Mouse (Mus musculus): Measurements from ENCODE around the gene Rln1. TPM values are rescaled to one million over a fixed set of nuclear protein-coding genes. Genes with fewer than 3 reads are reported as not detected.

The Rln1 gene
- polyA plus RNA-seq, 1 experiment from 2014 or later, result 3.7 TPM

DNA sequence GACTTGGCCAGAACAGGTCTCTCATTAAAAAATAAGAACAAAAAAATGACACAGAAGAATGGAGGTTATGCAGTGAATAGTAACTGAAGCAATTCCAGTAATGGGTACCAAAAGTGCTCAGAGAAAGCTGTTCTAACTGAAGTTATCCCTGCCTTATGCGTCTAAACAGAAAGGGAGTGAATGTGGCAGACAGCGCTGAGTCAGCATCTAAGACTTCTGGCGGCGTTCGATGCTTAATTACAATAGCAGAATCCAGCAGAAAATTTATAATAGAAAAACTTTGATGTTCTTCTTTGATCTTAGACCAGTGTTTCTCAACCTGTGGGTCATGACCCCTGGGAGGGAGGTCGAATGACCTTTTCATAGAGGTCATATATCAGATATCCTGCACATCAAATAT lies 11.2 kb upstream of the Rln1 start:
- WGBS, result 79% methylated on average over 6 of the region's 6 CpGs
- ATAC-seq, result no peak

DNA sequence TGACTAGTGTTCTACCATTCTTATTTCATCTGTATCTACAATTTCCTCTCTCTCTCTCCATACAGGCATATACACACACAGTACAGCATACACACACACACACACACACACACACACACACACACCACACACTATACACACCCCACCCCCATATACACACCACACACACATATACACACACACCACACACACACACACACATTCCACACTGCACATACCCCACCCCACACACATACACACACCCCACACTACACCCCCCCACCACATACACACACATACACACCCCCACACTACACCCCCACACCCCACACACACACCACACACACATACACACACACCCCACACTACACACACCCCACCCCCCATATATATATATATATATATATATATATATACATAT lies 10.4 kb upstream of the Rln1 start:
- H3K27me3 ChIP-seq (ENCODE audit: control insufficient read depth, insufficient read depth, low read depth, low read length), result no peaks in the 10 kb centered on the region
- peaks cover 2% of the 10 kb centered on the region; the same call in 1 of the 2 replicates for H3K36me3 ChIP-seq (ENCODE audit: control insufficient read depth, insufficient read depth, low read length)
- no peak overlapping the region for H3K27ac ChIP-seq (ENCODE audit: low read length)
- no peaks in the 10 kb centered on the region for H3K9me3 ChIP-seq (replicated peaks; ENCODE audit: control insufficient read depth, low read length, poor library complexity, severe bottlenecking)
- H3K4me1 ChIP-seq (ENCODE audit: control insufficient read depth, insufficient read depth, low read length), result no peaks in the 10 kb centered on the region
- ATAC-seq, result no peak
- no peak overlapping the region for H3K4me2 ChIP-seq (ENCODE audit: low read length)
- H3K4me3 ChIP-seq (ENCODE audit: low read depth, low read length), result no peak overlapping the region
- H3K9ac ChIP-seq (ENCODE audit: low read depth, low read length), result no peak overlapping the region

More for the DNA sequence above, 11.2 kb upstream of the Rln1 start:
- Histone ChIP-seq H3K4me1 (ENCODE audit: control insufficient read depth, insufficient read depth, low read length) (no peaks in the 10 kb centered on the region), H3K27me3 (ENCODE audit: control insufficient read depth, insufficient read depth, low read depth, low read length) (no peaks in the 10 kb centered on the region), H3K36me3 (ENCODE audit: control insufficient read depth, insufficient read depth, low read length) (peaks cover 8% of the 10 kb centered on the region; the same call in 1 of the 2 replicates), H3K9me3 (replicated peaks; ENCODE audit: control insufficient read depth, low read length, poor library complexity, severe bottlenecking) (no peaks in the 10 kb centered on the region), H3K9ac (ENCODE audit: low read depth, low read length) (no peak overlapping the region), H3K4me2 (ENCODE audit: low read length) (no peak overlapping the region), H3K4me3 (ENCODE audit: low read depth, low read length) (no peak overlapping the region), H3K27ac (ENCODE audit: low read length) (no peak overlapping the region)

DNA sequence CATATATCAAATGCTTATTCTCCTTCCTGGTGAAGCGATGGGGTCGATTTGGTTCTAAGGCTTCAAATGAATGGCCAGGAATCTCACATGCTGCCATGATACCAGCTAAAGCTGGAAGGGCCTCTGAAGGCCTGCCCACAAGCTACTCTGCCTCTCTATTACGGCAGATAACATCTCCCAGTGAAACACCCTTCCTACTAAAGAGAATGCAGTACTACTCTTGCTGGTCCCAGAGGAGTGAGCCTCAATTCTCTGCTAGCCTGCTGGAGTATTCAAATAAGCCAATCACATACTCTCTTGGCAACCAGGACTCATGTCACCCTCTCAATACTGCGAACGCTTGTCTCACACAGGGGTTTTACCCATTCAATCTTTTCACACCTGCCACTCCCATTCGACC lies 7.8 kb upstream of the Rln1 start:
- H3K9ac ChIP-seq (ENCODE audit: low read depth, low read length), result no peak overlapping the region
- H3K4me3 ChIP-seq (ENCODE audit: low read depth, low read length), result no peak overlapping the region
- no peak overlapping the region for H3K4me2 ChIP-seq (ENCODE audit: low read length)
- no peaks in the 10 kb centered on the region for H3K4me1 ChIP-seq (ENCODE audit: control insufficient read depth, insufficient read depth, low read length)
- WGBS, result 90% methylated on average over 6 of the region's 6 CpGs
- H3K27me3 ChIP-seq (ENCODE audit: control insufficient read depth, insufficient read depth, low read depth, low read length), result no peaks in the 10 kb centered on the region
- no peaks in the 10 kb centered on the region for H3K36me3 ChIP-seq (ENCODE audit: control insufficient read depth, insufficient read depth, low read length)
- H3K9me3 ChIP-seq (replicated peaks; ENCODE audit: control insufficient read depth, low read length, poor library complexity, severe bottlenecking), result no peaks in the 10 kb centered on the region
- no peak for ATAC-seq
- no peak overlapping the region for H3K27ac ChIP-seq (ENCODE audit: low read length)

DNA sequence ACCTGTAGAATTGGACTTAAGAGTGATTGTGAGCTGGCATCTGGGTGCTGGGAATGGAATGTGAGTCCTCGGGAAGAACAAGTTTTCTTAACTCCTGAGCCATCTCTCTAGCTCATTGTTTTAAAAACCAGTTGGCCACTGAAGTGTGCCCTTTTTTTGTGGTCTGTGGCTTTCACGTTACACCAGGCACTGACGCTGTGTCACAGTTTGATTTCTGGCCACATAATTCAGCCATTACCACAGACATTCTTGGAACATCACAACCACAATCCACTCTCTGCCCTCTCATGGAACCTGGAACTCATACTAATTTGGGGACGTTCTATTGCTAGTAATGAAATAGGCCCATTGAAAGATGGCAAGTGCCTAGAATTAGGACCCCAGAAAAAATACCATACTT lies 6.6 kb upstream of the Rln1 start:
- ATAC-seq, result no peak
- WGBS, result 82% methylated on average over 4 of the region's 4 CpGs
- H3K27me3 ChIP-seq (ENCODE audit: control insufficient read depth, insufficient read depth, low read depth, low read length), result no peaks in the 10 kb centered on the region
- no peak overlapping the region for H3K27ac ChIP-seq (ENCODE audit: low read length)
- no peaks in the 10 kb centered on the region for H3K36me3 ChIP-seq (ENCODE audit: control insufficient read depth, insufficient read depth, low read length)
- no peak overlapping the region for H3K4me2 ChIP-seq (ENCODE audit: low read length)
- H3K4me3 ChIP-seq (ENCODE audit: low read depth, low read length), result no peak overlapping the region
- no peaks in the 10 kb centered on the region for H3K9me3 ChIP-seq (replicated peaks; ENCODE audit: control insufficient read depth, low read length, poor library complexity, severe bottlenecking)
- H3K4me1 ChIP-seq (ENCODE audit: control insufficient read depth, insufficient read depth, low read length), result no peaks in the 10 kb centered on the region
- H3K9ac ChIP-seq (ENCODE audit: low read depth, low read length), result no peak overlapping the region

DNA sequence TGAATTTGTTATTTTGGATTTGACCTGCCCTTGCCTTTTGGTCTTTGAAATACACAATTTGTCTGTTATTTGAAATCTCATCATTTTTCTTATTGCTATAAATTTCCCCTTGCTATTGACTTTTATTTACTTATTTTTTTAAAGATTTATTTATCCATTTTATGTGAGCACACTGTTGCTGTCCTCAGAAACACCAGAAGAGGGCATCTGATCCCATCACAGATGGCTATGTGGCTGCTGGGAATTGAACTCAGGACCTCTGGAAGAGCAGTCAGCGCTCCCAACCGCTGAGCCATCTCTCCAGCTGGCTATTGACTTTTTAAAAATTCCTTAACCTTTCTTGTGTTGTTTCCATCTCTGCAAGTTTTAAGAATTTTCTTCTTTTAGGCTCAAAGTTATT lies 2.2 kb upstream of the Rln1 start:
- H3K27me3 ChIP-seq (ENCODE audit: control insufficient read depth, insufficient read depth, low read depth, low read length), result no peaks in the 10 kb centered on the region
- peaks cover 11% of the 10 kb centered on the region; the same call in 1 of the 2 replicates for H3K4me1 ChIP-seq (ENCODE audit: control insufficient read depth, insufficient read depth, low read length)
- no peak overlapping the region for H3K4me2 ChIP-seq (ENCODE audit: low read length)
- H3K9me3 ChIP-seq (replicated peaks; ENCODE audit: control insufficient read depth, low read length, poor library complexity, severe bottlenecking), result no peaks in the 10 kb centered on the region
- WGBS, result 93% methylated on average over 2 of the region's 2 CpGs
- no peak overlapping the region for H3K9ac ChIP-seq (ENCODE audit: low read depth, low read length)
- H3K27ac ChIP-seq (ENCODE audit: low read length), result no peak overlapping the region
- no peak overlapping the region for H3K4me3 ChIP-seq (ENCODE audit: low read depth, low read length)
- no peak for ATAC-seq
- no peaks in the 10 kb centered on the region for H3K36me3 ChIP-seq (ENCODE audit: control insufficient read depth, insufficient read depth, low read length)

DNA sequence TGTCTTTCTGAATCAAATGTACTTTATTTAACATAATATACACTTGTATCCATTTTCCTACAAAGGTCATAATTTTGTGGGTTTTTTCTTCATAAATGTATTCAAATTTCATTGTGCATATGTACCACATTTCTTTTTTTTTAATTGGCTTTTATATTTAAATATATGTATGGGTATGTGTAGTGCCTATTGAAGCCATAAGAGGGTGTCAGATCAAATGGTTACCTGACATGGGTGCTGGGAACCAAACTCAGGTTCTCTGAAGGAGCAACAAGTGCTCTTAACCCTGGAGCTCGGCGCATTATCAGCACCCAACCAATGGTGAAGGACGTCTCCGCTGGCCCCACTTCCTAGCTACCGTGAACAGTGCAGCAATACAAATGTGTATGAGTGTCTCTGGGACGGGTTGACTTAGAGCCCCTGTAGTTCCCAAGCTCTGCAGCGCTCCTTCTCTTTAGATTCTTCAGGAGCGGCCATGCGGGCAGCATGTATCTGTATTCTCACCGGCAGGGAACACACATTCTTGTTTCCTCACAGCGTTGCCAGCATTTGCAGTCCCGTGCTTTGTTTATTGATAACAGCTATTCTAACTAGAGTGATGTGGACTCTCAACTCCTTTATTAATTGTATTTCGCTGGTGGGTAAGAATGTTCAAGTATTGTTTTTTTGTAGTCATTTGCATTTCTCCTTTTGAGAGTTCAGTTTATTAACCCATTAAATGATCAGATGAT lies 7.5 kb downstream of the Rln1 start:
- H3K4me3 ChIP-seq (ENCODE audit: low read depth, low read length), result no peak overlapping the region
- H3K27ac ChIP-seq (ENCODE audit: low read length), result no peak overlapping the region
- H3K4me1 ChIP-seq (ENCODE audit: control insufficient read depth, insufficient read depth, low read length), result peaks cover 6% of the 10 kb centered on the region; the same call in 1 of the 2 replicates
- 77% methylated on average over 13 of the region's 13 CpGs for WGBS
- no peak overlapping the region for H3K9ac ChIP-seq (ENCODE audit: low read depth, low read length)
- ATAC-seq, result no peak
- H3K4me2 ChIP-seq (ENCODE audit: low read length), result no peak overlapping the region
- H3K27me3 ChIP-seq (ENCODE audit: control insufficient read depth, insufficient read depth, low read depth, low read length), result peaks cover 3% of the 10 kb centered on the region; the same call in 1 of the 2 replicates
- no peaks in the 10 kb centered on the region for H3K36me3 ChIP-seq (ENCODE audit: control insufficient read depth, insufficient read depth, low read length)
- H3K9me3 ChIP-seq (replicated peaks; ENCODE audit: control insufficient read depth, low read length, poor library complexity, severe bottlenecking), result no peaks in the 10 kb centered on the region

DNA sequence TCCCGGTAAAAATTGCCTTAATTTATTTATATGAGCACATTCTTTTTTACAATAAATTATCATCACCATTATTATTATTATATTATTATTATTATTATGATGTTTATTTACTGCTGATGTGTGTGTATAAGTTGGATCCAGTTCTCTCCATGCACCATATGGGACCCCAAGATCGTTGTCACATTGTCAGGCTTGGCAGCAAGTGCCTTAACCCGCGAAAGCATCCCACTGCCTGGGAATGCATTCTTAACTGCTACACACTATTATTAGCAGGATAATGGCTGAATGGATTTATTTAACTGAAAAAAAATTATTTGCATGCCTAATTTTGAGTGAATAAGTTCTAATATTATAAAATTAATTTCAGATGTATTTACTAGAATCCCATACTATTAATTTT lies 8.1 kb downstream of the Rln1 start:
- Histone ChIP-seq H3K27me3 (ENCODE audit: control insufficient read depth, insufficient read depth, low read depth, low read length) (peaks cover 3% of the 10 kb centered on the region; the same call in 1 of the 2 replicates), H3K9me3 (replicated peaks; ENCODE audit: control insufficient read depth, low read length, poor library complexity, severe bottlenecking) (no peaks in the 10 kb centered on the region), H3K9ac (ENCODE audit: low read depth, low read length) (no peak overlapping the region), H3K4me1 (ENCODE audit: control insufficient read depth, insufficient read depth, low read length) (peaks cover 6% of the 10 kb centered on the region; the same call in 1 of the 2 replicates), H3K4me3 (ENCODE audit: low read depth, low read length) (no peak overlapping the region), H3K4me2 (ENCODE audit: low read length) (no peak overlapping the region), H3K36me3 (ENCODE audit: control insufficient read depth, insufficient read depth, low read length) (no peaks in the 10 kb centered on the region), H3K27ac (ENCODE audit: low read length) (no peak overlapping the region)
- 85% methylated on average over 4 of the region's 4 CpGs for WGBS
- ATAC-seq, result no peak

DNA sequence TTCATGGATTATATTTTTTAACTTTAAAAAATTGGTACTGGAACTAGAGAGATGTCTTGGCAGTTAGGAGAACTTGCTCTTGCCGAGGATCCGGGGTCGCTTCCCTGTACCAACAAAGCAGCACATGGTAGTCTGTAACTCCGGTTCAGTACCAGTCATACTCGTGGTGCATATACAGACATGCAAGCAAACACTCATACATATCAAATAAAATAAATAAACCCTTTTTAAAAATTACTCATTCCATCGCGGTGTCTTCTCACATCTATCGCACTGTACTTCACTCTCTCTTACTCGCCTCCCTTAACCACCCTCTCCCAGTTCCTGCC lies 8.7 kb downstream of the Rln1 start:
- Histone ChIP-seq H3K27me3 (ENCODE audit: control insufficient read depth, insufficient read depth, low read depth, low read length) (peaks cover 3% of the 10 kb centered on the region; the same call in 1 of the 2 replicates), H3K4me1 (ENCODE audit: control insufficient read depth, insufficient read depth, low read length) (peaks cover 6% of the 10 kb centered on the region; the same call in 1 of the 2 replicates), H3K36me3 (ENCODE audit: control insufficient read depth, insufficient read depth, low read length) (no peaks in the 10 kb centered on the region), H3K9ac (ENCODE audit: low read depth, low read length) (no peak overlapping the region), H3K4me2 (ENCODE audit: low read length) (no peak overlapping the region), H3K4me3 (ENCODE audit: low read depth, low read length) (no peak overlapping the region), H3K9me3 (replicated peaks; ENCODE audit: control insufficient read depth, low read length, poor library complexity, severe bottlenecking) (no peaks in the 10 kb centered on the region), H3K27ac (ENCODE audit: low read length) (no peak overlapping the region)
- no peak for ATAC-seq
- 73% methylated on average over 9 of the region's 9 CpGs for WGBS

DNA sequence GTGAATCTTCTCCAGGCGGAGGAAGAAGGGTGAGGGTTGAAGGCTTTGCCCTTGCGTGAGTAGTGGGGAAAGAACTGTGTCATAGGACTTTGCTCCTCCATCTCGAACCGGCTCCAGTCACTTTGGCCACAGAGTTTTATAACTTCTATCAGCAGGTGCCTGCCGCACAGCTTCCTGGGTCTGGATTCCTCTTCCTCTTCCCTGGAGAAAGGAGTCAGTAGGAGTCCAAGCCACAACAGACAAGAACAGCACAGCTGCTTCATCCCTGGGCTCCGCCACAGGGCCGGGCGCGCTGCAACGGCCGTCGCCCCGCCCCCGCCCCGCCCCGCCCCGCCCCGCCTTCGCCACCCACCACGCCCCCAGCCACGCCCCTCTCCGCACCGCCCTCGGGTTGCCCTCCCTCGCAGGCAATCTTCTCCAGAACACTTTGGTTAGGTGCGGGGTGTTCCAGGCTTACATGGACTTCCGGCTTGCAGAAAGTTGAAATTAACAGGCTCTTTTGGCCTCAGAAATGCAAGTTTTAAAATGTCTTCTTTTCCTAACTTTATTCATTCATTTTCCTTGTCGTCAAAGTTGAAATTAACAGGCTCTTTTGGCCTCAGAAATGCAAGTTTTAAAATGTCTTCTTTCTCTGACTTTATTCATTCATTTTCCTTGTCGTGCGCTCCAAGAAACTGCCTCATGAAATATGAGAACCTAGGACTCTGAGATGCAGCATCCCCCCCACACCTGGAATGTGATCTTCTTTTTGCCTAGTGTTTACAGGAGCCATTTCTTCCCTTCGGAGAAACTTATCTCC lies 9.2 kb downstream of the Rln1 start, which contains the start of gene Insl6:
Gene Insl6 (minus strand): TSS at position 304 of the 799 bp plus-strand sequence.
- H3K9me3 ChIP-seq (replicated peaks; ENCODE audit: control insufficient read depth, low read length, poor library complexity, severe bottlenecking), result no peaks in the 10 kb centered on the region
- peaks cover 3% of the 10 kb centered on the region; the same call in 1 of the 2 replicates for H3K27me3 ChIP-seq (ENCODE audit: control insufficient read depth, insufficient read depth, low read depth, low read length)
- 7% methylated on average over 28 of the region's 31 CpGs for WGBS
- H3K4me2 ChIP-seq (ENCODE audit: low read length), result peak within 1 kb of the TSS; percentile 60
- peak; percentile 54 for ATAC-seq
- H3K27ac ChIP-seq (ENCODE audit: low read length), result no peak within 1 kb of the TSS
- H3K4me3 ChIP-seq (ENCODE audit: low read depth, low read length), result peak within 1 kb of the TSS; percentile 31
- H3K36me3 ChIP-seq (ENCODE audit: control insufficient read depth, insufficient read depth, low read length), result no peaks in the 10 kb centered on the region
- no peak within 1 kb of the TSS for H3K9ac ChIP-seq (ENCODE audit: low read depth, low read length)
- H3K4me1 ChIP-seq (ENCODE audit: control insufficient read depth, insufficient read depth, low read length), result peaks cover 6% of the 10 kb centered on the region; the same call in 1 of the 2 replicates
